Mouse (Mus musculus): ENCODE measurements at regions not wholly inside any gene's neighbourhood (a gene's known extent, or its start where the extent isn't known, plus 50 kb on each side); places are given as distances from the start of the nearest gene placed in this dataset.

DNA sequence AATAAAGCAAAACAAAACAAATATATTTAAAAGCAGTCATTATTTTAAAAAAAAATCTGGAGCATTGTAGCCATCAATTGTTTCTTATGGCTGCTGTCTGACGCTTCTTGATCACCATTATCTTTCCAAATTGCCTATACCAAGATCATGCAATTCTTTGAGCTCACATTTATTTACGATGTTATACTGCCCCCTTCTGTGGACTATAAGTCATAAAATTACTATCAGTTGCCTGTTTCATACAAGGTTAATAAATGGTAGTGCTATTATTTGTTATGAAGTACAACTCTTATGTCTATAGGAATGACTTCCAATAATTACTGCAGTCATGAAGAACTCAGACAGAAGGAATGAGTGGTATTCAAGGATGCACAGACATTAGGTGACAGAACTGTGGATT, 57.3 kb upstream of the Eda2r start:
- WGBS: 47% methylated on average over 2 of the region's 2 CpGs
- no peak overlapping the region for H3K9ac ChIP-seq (replicated peaks; ENCODE audit: low read length)
- no peak overlapping the region for H3K4me3 ChIP-seq (ENCODE audit: low read depth, low read length)
- no peak for ATAC-seq (replicated peaks; ENCODE audit: insufficient number of reproducible peaks, low FRiP score, low TSS enrichment, low read depth)
- H3K36me3 ChIP-seq (replicated peaks; ENCODE audit: control insufficient read depth, insufficient read depth, low read depth, low read length): no peaks in the 10 kb centered on the region
- no peaks in the 10 kb centered on the region for H3K4me1 ChIP-seq (ENCODE audit: control insufficient read depth, insufficient read depth, low read length)
- no peaks in the 10 kb centered on the region for H3K9me3 ChIP-seq (replicated peaks; ENCODE audit: control insufficient read depth, low read length)
- peak; percentile 1 for DNase-seq (ENCODE audit: low spot score)
- no peak overlapping the region for H3K4me2 ChIP-seq (ENCODE audit: low read depth, low read length)
- no peaks in the 10 kb centered on the region for H3K27me3 ChIP-seq (ENCODE audit: control insufficient read depth, insufficient read depth, low read length)
- H3K27ac ChIP-seq (replicated peaks; ENCODE audit: low read depth, low read length): no peak overlapping the region

- H3K4me2 ChIP-seq (ENCODE audit: low read depth, low read length): no peak overlapping the region
- no peak overlapping the region for H3K27ac ChIP-seq (replicated peaks; ENCODE audit: low read depth, low read length)
- DNase-seq (ENCODE audit: low spot score): peak; percentile 59
- ATAC-seq (replicated peaks; ENCODE audit: insufficient number of reproducible peaks, low FRiP score, low TSS enrichment, low read depth): 0 out of 2 replicates have a peak, but pooled peaks have one; percentile 52
- peak overlapping the region; percentile 47; the same call in 1 of the 2 replicates for H3K9ac ChIP-seq (replicated peaks; ENCODE audit: low read length)
- WGBS: 14% methylated on average over 6 of the region's 6 CpGs
- H3K36me3 ChIP-seq (replicated peaks; ENCODE audit: control insufficient read depth, insufficient read depth, low read depth, low read length): no peaks in the 10 kb centered on the region
- H3K27me3 ChIP-seq (ENCODE audit: control insufficient read depth, insufficient read depth, low read length): no peaks in the 10 kb centered on the region
- H3K9me3 ChIP-seq (replicated peaks; ENCODE audit: control insufficient read depth, low read length): no peaks in the 10 kb centered on the region
- H3K4me1 ChIP-seq (ENCODE audit: control insufficient read depth, insufficient read depth, low read length): no peaks in the 10 kb centered on the region
- peak overlapping the region; percentile 21; the same call in 1 of the 2 replicates for H3K4me3 ChIP-seq (ENCODE audit: low read depth, low read length)
Measured at GRCm38 (mm10) chrX:97431391-97431803, 54.4 kb upstream of the Eda2r start.

Data from embryonic facial prominence, embryonic 11.5 days (tissue).